Mouse (Mus musculus): ENCODE data around the gene Srsf6.

Gene Srsf6

GRCm38 (mm10) chr2:162900590-162900916, 30.8 kb upstream of the Srsf6 start:
- Histone ChIP-seq H3K9me3 (ENCODE audit: low read length) (no peaks in the 10 kb centered on the region), H3K4me3 (replicated peaks; ENCODE audit: low read length) (no peak overlapping the region), H3K4me1 (replicated peaks; ENCODE audit: low read depth, low read length) (peaks cover 16% of the 10 kb centered on the region), H3K36me3 (ENCODE audit: insufficient read depth, low read length) (no peaks in the 10 kb centered on the region), H3K27me3 (ENCODE audit: insufficient read depth, low read length) (peaks cover 6% of the 10 kb centered on the region)
- TF ChIP-seq POU5F1 (IDR thresholded peaks at IDR 0.05; ENCODE audit: borderline replicate concordance, low read length) = no peak

DNA sequence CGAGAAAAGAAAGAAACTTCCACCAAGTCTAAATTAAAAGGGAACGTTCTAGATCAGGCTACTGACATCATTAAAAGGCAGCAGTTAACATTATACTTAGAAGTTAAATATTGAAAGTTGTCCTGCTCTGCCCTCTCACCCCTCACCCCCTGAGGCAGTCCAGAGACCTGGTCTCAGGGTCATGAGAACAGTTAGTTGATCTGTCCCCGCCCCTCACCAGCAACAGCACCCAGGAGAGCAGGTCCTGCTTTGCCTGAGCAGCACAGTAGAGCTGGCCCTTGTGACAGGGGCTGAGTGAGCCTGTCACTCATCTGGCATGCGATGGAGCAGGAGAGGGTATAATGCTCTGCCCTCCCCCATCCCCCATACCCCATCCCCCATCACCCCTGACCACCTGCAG, 25.4 kb upstream of the Srsf6 start:
- Histone ChIP-seq H3K4me3 (replicated peaks; ENCODE audit: low read length) (no peak overlapping the region), H3K9me3 (ENCODE audit: low read length) (no peaks in the 10 kb centered on the region), H3K27me3 (ENCODE audit: insufficient read depth, low read length) (peaks cover 22% of the 10 kb centered on the region), H3K4me1 (replicated peaks; ENCODE audit: low read depth, low read length) (peaks cover 13% of the 10 kb centered on the region), H3K36me3 (ENCODE audit: insufficient read depth, low read length) (no peaks in the 10 kb centered on the region)
- TF ChIP-seq NANOG (IDR thresholded peaks at IDR 0.05; ENCODE audit: borderline replicate concordance, low read length) (no peak), CTCF (conservative IDR thresholded peaks at IDR 0.05; ENCODE audit: low read length) (no peak), POU5F1 (IDR thresholded peaks at IDR 0.05; ENCODE audit: borderline replicate concordance, low read length) (no peak)

GRCm38 (mm10) chr2:162908052-162908491, 23.3 kb upstream of the Srsf6 start:
- Histone ChIP-seq H3K36me3 (ENCODE audit: insufficient read depth, low read length) (no peaks in the 10 kb centered on the region), H3K4me1 (replicated peaks; ENCODE audit: low read depth, low read length) (peaks cover 22% of the 10 kb centered on the region), H3K4me3 (replicated peaks; ENCODE audit: low read length) (peak overlapping the region; percentile 68), H3K9me3 (ENCODE audit: low read length) (no peaks in the 10 kb centered on the region), H3K27me3 (ENCODE audit: insufficient read depth, low read length) (peaks cover 22% of the 10 kb centered on the region)
- TF ChIP-seq CTCF (conservative IDR thresholded peaks at IDR 0.05; ENCODE audit: low read length) (peak; percentile 61), NANOG (IDR thresholded peaks at IDR 0.05; ENCODE audit: borderline replicate concordance, low read length) (no peak)

- Histone ChIP-seq H3K27me3 (ENCODE audit: insufficient read depth, low read length) (peaks cover 14% of the 10 kb centered on the region), H3K9me3 (ENCODE audit: low read length) (peaks cover 7% of the 10 kb centered on the region), H3K36me3 (ENCODE audit: insufficient read depth, low read length) (no peaks in the 10 kb centered on the region), H3K4me1 (replicated peaks; ENCODE audit: low read depth, low read length) (peaks cover 16% of the 10 kb centered on the region), H3K4me3 (replicated peaks; ENCODE audit: low read length) (no peak overlapping the region)
- TF ChIP-seq NANOG (IDR thresholded peaks at IDR 0.05; ENCODE audit: borderline replicate concordance, low read length) = no peak
- no peak for TF ChIP-seq POU5F1 (IDR thresholded peaks at IDR 0.05; ENCODE audit: borderline replicate concordance, low read length)
- TF ChIP-seq CTCF (conservative IDR thresholded peaks at IDR 0.05; ENCODE audit: low read length) = no peak
These were observed 17.3 kb upstream of the Srsf6 start for GRCm38 (mm10) chr2:162914040-162914439.

GRCm38 (mm10) chr2:162914519-162914918, 16.8 kb upstream of the Srsf6 start:
- Histone ChIP-seq H3K9me3 (ENCODE audit: low read length) (peaks cover 7% of the 10 kb centered on the region), H3K4me3 (replicated peaks; ENCODE audit: low read length) (no peak overlapping the region), H3K36me3 (ENCODE audit: insufficient read depth, low read length) (no peaks in the 10 kb centered on the region), H3K27me3 (ENCODE audit: insufficient read depth, low read length) (peaks cover 14% of the 10 kb centered on the region), H3K4me1 (replicated peaks; ENCODE audit: low read depth, low read length) (peaks cover 15% of the 10 kb centered on the region)
- TF ChIP-seq NANOG (IDR thresholded peaks at IDR 0.05; ENCODE audit: borderline replicate concordance, low read length) = no peak
- peak; percentile 29; the same call in 1 of the 2 replicates for TF ChIP-seq CTCF (conservative IDR thresholded peaks at IDR 0.05; ENCODE audit: low read length)
- TF ChIP-seq POU5F1 (IDR thresholded peaks at IDR 0.05; ENCODE audit: borderline replicate concordance, low read length) = no peak

- H3K9me3 ChIP-seq (ENCODE audit: low read length) = peaks cover 7% of the 10 kb centered on the region
These were observed 11.4 kb upstream of the Srsf6 start for GRCm38 (mm10) chr2:162919926-162920325.

DNA sequence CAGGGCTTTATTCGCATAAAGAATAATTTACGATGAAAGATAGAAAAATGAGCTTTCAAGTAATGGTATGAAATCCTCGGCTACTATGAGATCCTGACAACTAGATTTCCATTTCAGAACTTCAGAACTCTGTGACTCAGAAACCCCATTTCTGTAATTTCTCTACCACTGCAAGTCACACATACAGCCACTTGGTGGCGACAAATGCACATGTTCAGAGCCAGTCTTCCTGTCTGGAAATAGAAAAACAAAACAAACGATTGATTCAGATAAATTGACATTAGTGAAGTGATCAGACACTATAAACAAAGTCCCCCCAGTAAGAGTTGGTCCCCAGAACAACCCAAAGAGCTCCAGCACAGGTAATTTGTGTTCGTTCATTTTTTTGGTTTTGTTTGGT, 9.1 kb upstream of the Srsf6 start:
- no peak for TF ChIP-seq POU5F1 (IDR thresholded peaks at IDR 0.05; ENCODE audit: borderline replicate concordance, low read length)
- peak; percentile 91 for TF ChIP-seq CTCF (conservative IDR thresholded peaks at IDR 0.05; ENCODE audit: low read length)
- Histone ChIP-seq H3K36me3 (ENCODE audit: insufficient read depth, low read length) (no peaks in the 10 kb centered on the region), H3K4me1 (replicated peaks; ENCODE audit: low read depth, low read length) (peaks cover 30% of the 10 kb centered on the region), H3K9me3 (ENCODE audit: low read length) (peaks cover 7% of the 10 kb centered on the region), H3K4me3 (replicated peaks; ENCODE audit: low read length) (no peak overlapping the region), H3K27me3 (ENCODE audit: insufficient read depth, low read length) (peaks cover 8% of the 10 kb centered on the region)

More at GRCm38 (mm10) chr2:162919926-162920325, 11.4 kb upstream of the Srsf6 start:
- TF ChIP-seq POU5F1 (IDR thresholded peaks at IDR 0.05; ENCODE audit: borderline replicate concordance, low read length) (no peak), NANOG (IDR thresholded peaks at IDR 0.05; ENCODE audit: borderline replicate concordance, low read length) (no peak), CTCF (conservative IDR thresholded peaks at IDR 0.05; ENCODE audit: low read length) (no peak)
- H3K4me1 ChIP-seq (replicated peaks; ENCODE audit: low read depth, low read length) = peaks cover 27% of the 10 kb centered on the region
- H3K36me3 ChIP-seq (ENCODE audit: insufficient read depth, low read length) = no peaks in the 10 kb centered on the region
- no peak overlapping the region for H3K4me3 ChIP-seq (replicated peaks; ENCODE audit: low read length)
- peaks cover 19% of the 10 kb centered on the region for H3K27me3 ChIP-seq (ENCODE audit: insufficient read depth, low read length)

DNA sequence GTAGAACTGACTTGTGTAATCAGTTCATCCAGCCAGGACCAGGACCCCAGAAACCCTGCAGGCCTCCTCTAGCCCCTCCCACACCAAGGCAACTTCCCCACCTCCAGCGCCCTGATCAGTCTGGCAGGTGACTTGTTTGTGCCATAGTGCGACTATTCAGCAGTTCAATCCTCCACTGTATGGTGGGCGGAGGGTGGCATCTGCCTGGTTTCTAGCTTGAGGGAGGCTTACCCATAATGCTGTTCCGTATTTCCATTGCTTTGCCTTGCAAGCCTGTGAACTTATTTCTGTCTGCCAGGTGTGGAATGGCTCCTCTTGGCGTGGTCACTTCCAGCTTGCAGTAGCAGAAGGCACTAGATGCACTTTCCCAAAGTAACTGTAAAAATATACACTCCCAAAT, 8.5 kb upstream of the Srsf6 start:
- no peak for TF ChIP-seq POU5F1 (IDR thresholded peaks at IDR 0.05; ENCODE audit: borderline replicate concordance, low read length)
- TF ChIP-seq NANOG (IDR thresholded peaks at IDR 0.05; ENCODE audit: borderline replicate concordance, low read length) = no peak
- TF ChIP-seq CTCF (conservative IDR thresholded peaks at IDR 0.05; ENCODE audit: low read length) = no peak
- peaks cover 33% of the 10 kb centered on the region for H3K4me1 ChIP-seq (replicated peaks; ENCODE audit: low read depth, low read length)
- H3K36me3 ChIP-seq (ENCODE audit: insufficient read depth, low read length) = no peaks in the 10 kb centered on the region
- peak overlapping the region; percentile 53 for H3K4me3 ChIP-seq (replicated peaks; ENCODE audit: low read length)
- peaks cover 7% of the 10 kb centered on the region for H3K9me3 ChIP-seq (ENCODE audit: low read length)
- H3K27me3 ChIP-seq (ENCODE audit: insufficient read depth, low read length) = peaks cover 5% of the 10 kb centered on the region

GRCm38 (mm10) chr2:162924126-162924525, 7.2 kb upstream of the Srsf6 start:
- Histone ChIP-seq H3K4me1 (replicated peaks; ENCODE audit: low read depth, low read length) (peaks cover 45% of the 10 kb centered on the region), H3K36me3 (ENCODE audit: insufficient read depth, low read length) (no peaks in the 10 kb centered on the region), H3K9me3 (ENCODE audit: low read length) (no peaks in the 10 kb centered on the region), H3K4me3 (replicated peaks; ENCODE audit: low read length) (no peak overlapping the region), H3K27me3 (ENCODE audit: insufficient read depth, low read length) (peaks cover 5% of the 10 kb centered on the region)
- TF ChIP-seq CTCF (conservative IDR thresholded peaks at IDR 0.05; ENCODE audit: low read length) (no peak), POU5F1 (IDR thresholded peaks at IDR 0.05; ENCODE audit: borderline replicate concordance, low read length) (no peak), NANOG (IDR thresholded peaks at IDR 0.05; ENCODE audit: borderline replicate concordance, low read length) (no peak)
